Mouse (Mus musculus) forebrain, embryonic 12.5 days (tissue): Measurements from ENCODE around the gene Mvp. TPM values are rescaled to one million over a fixed set of nuclear protein-coding genes. Genes with fewer than 3 reads are reported as not detected.

ENCODE experiments used
- ATAC-seq: fragments of 200-750 bp; cut with Nextera tagmentation; 2 replicates; pipeline ENCODE4 v1.8.0; 2017; ENCODE audit warnings: moderate TSS enrichment; ENCODE audit not compliant: low FRiP score
- H3K27ac ChIP-seq: fragments of 300-500 bp; sonication (generic); 2 replicates; pipeline ENCODE4 v1.5.1; 2016; ENCODE audit warnings: mild to moderate bottlenecking
- H3K27me3 ChIP-seq: fragments of 300-500 bp; sonication (generic); 2 replicates; pipeline ENCODE4 v1.6.1; 2016; ENCODE audit warnings: mild to moderate bottlenecking
- H3K36me3 ChIP-seq: fragments of 300-500 bp; sonication (generic); replicated peaks from 2 replicates; pipeline ENCODE4 v1.6.1; 2016; ENCODE audit warnings: mild to moderate bottlenecking
- H3K4me1 ChIP-seq: fragments of 300-500 bp; sonication (generic); 2 replicates; pipeline ENCODE4 v1.6.1; 2016
- H3K4me2 ChIP-seq: fragments of 300-500 bp; sonication (generic); 2 replicates; pipeline ENCODE4 v1.6.1; 2016; ENCODE audit warnings: mild to moderate bottlenecking, moderate library complexity
- H3K4me3 ChIP-seq: fragments of 300-500 bp; sonication (generic); replicated peaks from 2 replicates; pipeline ENCODE4 v1.5.1; 2016; ENCODE audit warnings: mild to moderate bottlenecking
- H3K9ac ChIP-seq: fragments of 300-500 bp; sonication (generic); 2 replicates; pipeline ENCODE4 v1.6.1; 2016; ENCODE audit warnings: mild to moderate bottlenecking
- H3K9me3 ChIP-seq: fragments of 300-500 bp; sonication (generic); 2 replicates; pipeline ENCODE4 v1.6.1; 2016
- WGBS: fragments of 180-500 bp; shearing (Covaris S2); methylation state at CpG from one replicate; pipeline ENCODE4 v1.1.7; 2016; 5-methylcytosine and 5-hydroxymethylcytosine counted together
- polyA plus RNA-seq: library from polyadenylated mRNA; unstranded; fragments of >200 nt; fragmentation: Nextera tagmentation; extraction: Ambion mirVana; gene quantifications from 2 replicates; pipeline ENCODE4 v1.2.1, GENCODE M21; 2016

Mvp gene
- polyA plus RNA-seq, 1 experiment from 2014 or later = 4.6 TPM

DNA sequence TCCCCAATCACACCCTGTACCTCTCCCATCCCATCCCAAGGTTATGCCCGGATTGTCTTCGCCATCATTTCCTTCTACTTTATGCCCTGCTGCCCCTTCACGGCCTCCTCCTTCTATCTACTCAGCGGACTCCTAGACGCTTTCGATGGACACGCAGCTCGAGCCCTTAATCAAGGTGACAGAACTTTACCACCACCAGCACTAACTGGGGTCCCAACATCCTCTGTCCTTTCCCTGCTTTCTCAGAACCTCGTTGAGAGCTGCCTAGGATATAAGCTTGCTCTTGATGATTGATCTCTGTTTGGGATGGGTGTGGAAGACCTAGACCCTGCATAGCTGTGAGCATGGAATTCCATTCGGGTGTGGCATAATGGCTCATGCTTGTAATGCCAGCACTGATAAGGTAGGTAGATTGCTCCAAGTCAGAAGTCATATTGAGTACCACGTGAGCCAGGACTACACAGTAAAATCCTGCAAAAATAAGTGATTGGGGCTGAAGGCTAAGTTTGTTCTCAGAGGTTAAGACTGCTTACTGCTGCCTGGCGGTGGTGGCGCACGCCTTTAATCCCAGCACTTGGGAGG lies 37.5 kb downstream of the Mvp start:
- no peak for ATAC-seq
- WGBS = 31% methylated on average over 14 of the region's 14 CpGs
- no peaks in the 10 kb centered on the region for H3K27me3 ChIP-seq
- peak overlapping the region; percentile 98 for H3K9ac ChIP-seq
- peaks cover 28% of the 10 kb centered on the region for H3K36me3 ChIP-seq
- no peaks in the 10 kb centered on the region for H3K9me3 ChIP-seq
- H3K4me1 ChIP-seq = peaks cover 11% of the 10 kb centered on the region
- peak overlapping the region; percentile 100 for H3K4me3 ChIP-seq
- H3K27ac ChIP-seq = peak overlapping the region; percentile 95
- H3K4me2 ChIP-seq = peak overlapping the region; percentile 80

DNA sequence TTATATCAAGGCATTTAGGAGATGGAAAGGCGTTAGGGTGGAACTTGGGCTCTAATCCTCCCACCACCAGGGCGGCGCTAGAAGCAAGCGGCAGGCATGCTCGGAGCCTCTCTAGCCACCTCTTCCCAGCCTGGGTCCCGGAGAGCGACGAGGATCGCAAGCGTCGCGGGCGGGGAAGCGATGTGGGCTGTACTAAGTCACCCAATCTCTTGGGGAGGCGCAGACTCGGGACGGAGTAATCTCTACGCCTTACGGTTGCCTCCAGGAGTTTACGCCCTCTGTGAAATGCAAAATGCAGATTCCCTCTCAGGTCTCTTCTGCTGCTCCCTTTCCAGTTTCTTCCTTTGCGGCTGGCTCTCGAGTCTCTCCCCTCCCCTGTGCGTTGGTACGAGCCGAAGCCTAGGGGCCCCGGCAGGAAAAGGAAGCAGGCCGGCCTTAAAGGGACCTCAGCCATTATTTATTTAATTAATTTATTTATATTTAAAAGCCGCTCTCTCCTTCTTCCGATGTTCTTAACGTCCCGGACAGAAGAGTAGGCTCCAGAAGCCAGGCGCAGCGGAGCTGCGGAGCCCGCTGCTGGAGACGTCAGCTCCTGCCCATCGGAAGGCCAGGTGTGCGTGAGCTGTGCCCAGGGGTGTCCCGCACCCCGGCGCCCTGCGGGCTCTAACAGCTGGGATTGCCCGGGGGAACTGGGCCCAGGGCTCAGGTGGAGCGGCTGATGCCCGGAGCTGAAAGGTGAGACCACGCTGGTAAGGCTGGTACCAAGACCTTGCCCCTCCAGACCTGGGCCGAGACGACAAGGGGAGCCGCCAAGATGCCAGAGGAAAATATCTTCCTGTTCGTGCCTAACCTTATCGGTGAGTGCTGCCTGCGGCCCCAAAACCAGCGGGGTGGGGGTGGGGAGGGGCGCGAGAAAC lies 38.2 kb downstream of the Mvp start, which contains the start of gene Cdiptos:
Gene Cdiptos, minus strand, starts transcription at position 149 of the 917 bp plus-strand sequence.
- ATAC-seq = peak; percentile 95
- Histone ChIP-seq H3K4me1 (peaks cover 11% of the 10 kb centered on the region), H3K27ac (peak within 1 kb of the TSS; percentile 95), H3K4me2 (peak within 1 kb of the TSS; percentile 80), H3K36me3 (peaks cover 28% of the 10 kb centered on the region), H3K9ac (peak within 1 kb of the TSS; percentile 98), H3K27me3 (no peaks in the 10 kb centered on the region), H3K4me3 (peak within 1 kb of the TSS; percentile 100), H3K9me3 (no peaks in the 10 kb centered on the region)
- under 1% methylated on average over 55 of the region's 55 CpGs for WGBS

DNA sequence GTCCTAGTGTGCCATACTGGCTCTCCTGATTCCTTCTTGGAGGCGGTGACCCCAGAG lies 38.7 kb downstream of the Mvp start, which contains the start of gene Cdipt:
Gene Cdipt, plus strand, starts transcription at position 22 of the 57 bp plus-strand sequence.
- Histone ChIP-seq H3K27ac (peak within 1 kb of the TSS; percentile 95), H3K9me3 (no peaks in the 10 kb centered on the region), H3K4me3 (peak within 1 kb of the TSS; percentile 100), H3K4me1 (peaks cover 11% of the 10 kb centered on the region), H3K27me3 (no peaks in the 10 kb centered on the region), H3K9ac (peak within 1 kb of the TSS; percentile 98), H3K4me2 (peak within 1 kb of the TSS; percentile 80), H3K36me3 (peaks cover 28% of the 10 kb centered on the region)
- 0% methylated on average over 1 of the region's 1 CpGs for WGBS
- no peak for ATAC-seq

DNA sequence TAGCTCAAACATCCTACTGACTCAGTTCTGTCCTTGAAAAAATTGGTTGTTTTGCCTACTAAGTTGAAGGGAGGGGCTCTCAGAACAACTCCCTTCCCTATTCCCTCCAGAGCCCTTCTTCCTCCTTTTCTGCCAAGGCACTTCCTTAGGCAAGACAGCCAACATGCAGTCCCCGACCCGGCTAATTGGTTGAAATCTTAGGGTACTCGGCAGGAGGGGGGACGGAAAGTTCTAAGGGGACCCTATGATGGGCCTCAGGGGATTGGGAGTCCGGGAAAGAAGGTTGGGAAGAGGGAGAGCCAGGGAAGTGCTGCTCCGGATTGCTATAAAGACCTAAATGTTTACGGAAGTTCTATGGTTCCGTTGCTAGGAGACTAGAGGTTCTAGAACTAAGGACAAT lies 38.9 kb downstream of the Mvp start:
- Histone ChIP-seq H3K9me3 (no peaks in the 10 kb centered on the region), H3K36me3 (peaks cover 27% of the 10 kb centered on the region), H3K27me3 (no peaks in the 10 kb centered on the region), H3K9ac (no peak overlapping the region), H3K27ac (no peak overlapping the region), H3K4me1 (peaks cover 11% of the 10 kb centered on the region), H3K4me3 (peak overlapping the region; percentile 100), H3K4me2 (peak overlapping the region; percentile 80)
- 13% methylated on average over 8 of the region's 8 CpGs for WGBS
- ATAC-seq = peak; percentile 51

DNA sequence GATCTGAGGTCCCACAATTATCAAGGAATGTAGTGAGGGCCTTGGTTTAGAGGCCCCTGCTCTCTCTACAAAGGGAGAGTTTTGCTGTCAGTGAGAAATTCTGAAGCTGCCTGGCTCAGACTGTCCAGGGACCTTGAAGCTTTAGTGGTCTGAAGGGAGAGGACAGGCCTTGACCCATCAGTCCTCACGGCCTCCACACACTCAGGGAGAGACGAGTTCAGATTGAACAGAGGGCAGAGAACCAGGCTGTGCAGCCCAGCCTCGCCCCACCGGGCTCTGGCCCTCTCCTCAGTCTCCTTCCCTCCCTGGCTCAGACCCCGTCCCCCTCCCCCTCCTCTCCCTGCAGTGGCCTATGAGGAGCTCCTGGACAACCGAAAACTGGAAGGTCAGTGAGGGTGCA lies 47.1 kb downstream of the Mvp start:
- Histone ChIP-seq H3K4me1 (0 out of 2 replicates have a peak, but pooled peaks cover 3% of the 10 kb centered on the region), H3K27ac (no peak overlapping the region), H3K4me3 (no peak overlapping the region), H3K4me2 (no peak overlapping the region), H3K36me3 (peaks cover 12% of the 10 kb centered on the region; the same call in 1 of the 2 replicates), H3K9me3 (no peaks in the 10 kb centered on the region), H3K9ac (no peak overlapping the region), H3K27me3 (peaks cover 19% of the 10 kb centered on the region)
- WGBS = 63% methylated on average over 6 of the region's 6 CpGs
- no peak for ATAC-seq

DNA sequence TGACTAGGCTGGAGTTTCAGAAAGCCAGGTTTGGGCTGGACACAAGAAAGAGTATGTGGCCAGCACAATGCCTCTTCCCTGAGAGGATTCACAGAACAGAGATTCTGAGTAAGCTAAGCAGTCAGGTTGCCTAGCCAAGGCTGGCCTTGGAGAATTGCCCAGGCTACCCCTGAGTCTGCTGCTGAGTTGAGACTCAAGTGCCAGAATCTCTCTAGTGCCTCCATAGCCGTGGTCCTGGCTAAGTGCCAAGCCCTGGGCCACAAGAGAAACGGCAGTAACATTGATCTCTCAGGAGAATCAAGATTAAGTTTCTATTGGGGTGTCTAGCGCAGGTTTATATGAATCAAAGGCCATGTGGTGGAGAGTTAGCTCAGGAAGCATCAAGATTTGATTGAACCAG lies 48.9 kb downstream of the Mvp start:
- peaks cover 31% of the 10 kb centered on the region for H3K27me3 ChIP-seq
- H3K4me1 ChIP-seq = 0 out of 2 replicates have a peak, but pooled peaks cover 3% of the 10 kb centered on the region
- no peak overlapping the region for H3K9ac ChIP-seq
- no peak overlapping the region for H3K27ac ChIP-seq
- H3K4me3 ChIP-seq = no peak overlapping the region
- H3K36me3 ChIP-seq = peaks cover 18% of the 10 kb centered on the region; the same call in 1 of the 2 replicates
- no peak for ATAC-seq
- 71% methylated on average over 3 of the region's 3 CpGs for WGBS
- H3K4me2 ChIP-seq = no peak overlapping the region
- no peaks in the 10 kb centered on the region for H3K9me3 ChIP-seq

GRCm38 (mm10) chr7:126963548-126964286 lies 50.7 kb downstream of the Mvp start:
- H3K4me1 ChIP-seq = 0 out of 2 replicates have a peak, but pooled peaks cover 3% of the 10 kb centered on the region
- H3K27me3 ChIP-seq = peaks cover 31% of the 10 kb centered on the region
- no peak overlapping the region for H3K9ac ChIP-seq
- no peaks in the 10 kb centered on the region for H3K9me3 ChIP-seq
- no peak for ATAC-seq
- peaks cover 18% of the 10 kb centered on the region; the same call in 1 of the 2 replicates for H3K36me3 ChIP-seq
- 29% methylated on average over 19 of the region's 19 CpGs for WGBS
- H3K27ac ChIP-seq = no peak overlapping the region
- H3K4me3 ChIP-seq = no peak overlapping the region
- H3K4me2 ChIP-seq = peak overlapping the region; percentile 19; the same call in 1 of the 2 replicates

DNA sequence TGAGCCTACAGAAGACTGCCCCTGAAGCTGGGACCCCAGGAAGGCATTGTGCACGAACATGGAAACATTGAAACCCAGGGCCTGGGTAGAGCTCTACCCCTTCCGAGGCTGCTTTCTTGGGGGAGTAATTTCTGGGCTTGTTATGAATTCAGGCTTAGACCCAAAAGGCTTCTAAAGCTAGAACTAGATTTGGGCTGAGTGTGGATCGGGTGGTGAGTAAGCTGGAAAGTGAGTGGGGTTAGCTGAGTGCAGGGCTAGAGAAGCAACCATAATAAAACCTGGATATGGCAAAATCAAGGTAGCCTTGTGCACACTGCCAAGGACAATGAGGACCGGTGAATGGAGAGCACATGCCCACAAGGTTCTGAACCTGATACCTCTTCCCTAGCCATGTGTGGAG lies 52.5 kb downstream of the Mvp start:
- ATAC-seq = no peak
- WGBS = 92% methylated on average over 4 of the region's 4 CpGs

DNA sequence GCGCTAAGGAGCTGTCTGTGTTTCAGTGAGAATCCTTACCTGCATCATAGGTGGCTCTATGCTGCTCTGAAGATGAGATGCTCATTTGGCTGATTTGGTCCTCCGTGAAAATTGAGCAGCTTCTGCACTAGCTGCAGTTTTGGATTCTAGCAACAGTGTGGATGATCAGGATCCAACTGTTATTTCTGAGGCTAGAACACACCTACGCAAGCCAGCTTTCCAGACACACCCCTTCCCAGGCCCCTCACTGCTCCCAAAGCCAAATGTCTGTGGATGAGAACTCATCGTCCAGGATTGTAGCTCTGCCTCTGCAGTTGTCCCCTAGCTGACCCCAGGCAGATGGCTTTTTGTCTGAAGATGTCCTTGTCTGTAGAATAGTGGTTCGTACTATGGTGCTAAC lies 53.3 kb downstream of the Mvp start:
- Histone ChIP-seq H3K9ac (no peak overlapping the region), H3K27me3 (peaks cover 31% of the 10 kb centered on the region)

More for the DNA sequence above, 52.5 kb downstream of the Mvp start:
- Histone ChIP-seq H3K4me3 (no peak overlapping the region), H3K27ac (no peak overlapping the region), H3K4me2 (no peak overlapping the region), H3K9me3 (no peaks in the 10 kb centered on the region), H3K4me1 (0 out of 2 replicates have a peak, but pooled peaks cover 3% of the 10 kb centered on the region), H3K27me3 (peaks cover 31% of the 10 kb centered on the region), H3K9ac (no peak overlapping the region), H3K36me3 (peaks cover 10% of the 10 kb centered on the region; the same call in 1 of the 2 replicates)

DNA sequence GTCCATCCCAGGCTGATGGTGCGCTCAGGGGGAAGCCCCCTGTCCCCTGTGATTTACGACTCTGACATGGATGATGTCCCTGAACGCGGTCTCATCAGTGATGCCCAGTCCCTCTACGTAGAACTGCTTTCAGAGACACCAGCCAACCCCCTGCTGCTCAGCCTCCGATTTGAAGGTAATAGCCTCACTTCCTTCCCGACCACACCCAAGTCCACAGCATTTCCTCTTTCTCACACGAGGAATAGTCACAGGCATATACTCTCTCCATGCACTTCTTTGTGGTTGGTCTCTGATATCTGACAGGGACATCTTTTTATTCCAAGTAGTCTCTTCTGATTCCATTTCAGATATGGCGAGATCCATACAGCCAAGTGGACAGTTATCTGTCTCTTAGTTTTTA lies 54.6 kb downstream of the Mvp start:
- H3K4me2 ChIP-seq = no peak overlapping the region
- H3K27me3 ChIP-seq = peaks cover 31% of the 10 kb centered on the region
- H3K4me1 ChIP-seq = 0 out of 2 replicates have a peak, but pooled peaks cover 3% of the 10 kb centered on the region
- no peak overlapping the region for H3K4me3 ChIP-seq
- 80% methylated on average over 9 of the region's 9 CpGs for WGBS
- no peak overlapping the region for H3K27ac ChIP-seq
- peaks cover 7% of the 10 kb centered on the region; the same call in 1 of the 2 replicates for H3K36me3 ChIP-seq
- ATAC-seq = no peak
- H3K9me3 ChIP-seq = no peaks in the 10 kb centered on the region
- H3K9ac ChIP-seq = no peak overlapping the region

More for the DNA sequence above, 53.3 kb downstream of the Mvp start:
- Histone ChIP-seq H3K36me3 (peaks cover 7% of the 10 kb centered on the region; the same call in 1 of the 2 replicates), H3K4me3 (no peak overlapping the region), H3K4me2 (no peak overlapping the region), H3K9me3 (no peaks in the 10 kb centered on the region), H3K27ac (no peak overlapping the region), H3K4me1 (0 out of 2 replicates have a peak, but pooled peaks cover 3% of the 10 kb centered on the region)
- no peak for ATAC-seq
- 87% methylated on average over 5 of the region's 5 CpGs for WGBS

DNA sequence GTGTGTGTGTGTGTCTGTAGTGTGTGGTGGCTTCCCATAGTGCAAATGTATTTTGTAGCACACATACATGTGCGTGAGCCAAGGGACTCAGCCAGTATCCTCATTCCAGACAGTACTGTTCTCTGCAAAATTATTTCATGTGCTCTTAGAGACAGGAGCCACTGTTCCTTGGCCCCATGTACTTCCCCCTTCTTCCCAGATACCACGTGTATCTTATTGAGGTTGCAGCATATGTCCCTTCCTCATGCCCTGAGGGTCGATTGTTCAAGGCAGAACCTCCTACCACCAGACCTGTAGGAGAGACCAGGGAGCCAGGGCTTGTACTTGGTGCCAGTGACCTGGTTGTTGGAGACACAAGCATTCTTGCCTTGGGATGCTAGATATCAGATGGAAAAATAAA lies 59.3 kb downstream of the Mvp start:
- 70% methylated on average over 3 of the region's 3 CpGs for WGBS
- H3K9me3 ChIP-seq = no peaks in the 10 kb centered on the region
- peaks cover 14% of the 10 kb centered on the region for H3K4me1 ChIP-seq
- H3K36me3 ChIP-seq = no peaks in the 10 kb centered on the region
- no peak overlapping the region for H3K4me2 ChIP-seq
- no peak overlapping the region for H3K27ac ChIP-seq
- no peak overlapping the region for H3K4me3 ChIP-seq
- no peak for ATAC-seq
- peaks cover 37% of the 10 kb centered on the region for H3K27me3 ChIP-seq
- no peak overlapping the region for H3K9ac ChIP-seq

GRCm38 (mm10) chr7:126952646-126953045 lies 61.8 kb downstream of the Mvp start:
- H3K4me3 ChIP-seq = peak overlapping the region; percentile 50
- peaks cover 34% of the 10 kb centered on the region for H3K4me1 ChIP-seq
- H3K36me3 ChIP-seq = no peaks in the 10 kb centered on the region
- no peaks in the 10 kb centered on the region for H3K9me3 ChIP-seq
- no peak overlapping the region for H3K27ac ChIP-seq
- WGBS = 3% methylated on average over 8 of the region's 8 CpGs
- H3K9ac ChIP-seq = 0 out of 2 replicates have a peak overlapping the region, but pooled peaks have one; percentile 68
- peaks cover 55% of the 10 kb centered on the region for H3K27me3 ChIP-seq
- peak overlapping the region; percentile 95 for H3K4me2 ChIP-seq
- ATAC-seq = no peak
